Mouse (Mus musculus): ENCODE measurements around the gene Serinc2.

Serinc2 gene

DNA sequence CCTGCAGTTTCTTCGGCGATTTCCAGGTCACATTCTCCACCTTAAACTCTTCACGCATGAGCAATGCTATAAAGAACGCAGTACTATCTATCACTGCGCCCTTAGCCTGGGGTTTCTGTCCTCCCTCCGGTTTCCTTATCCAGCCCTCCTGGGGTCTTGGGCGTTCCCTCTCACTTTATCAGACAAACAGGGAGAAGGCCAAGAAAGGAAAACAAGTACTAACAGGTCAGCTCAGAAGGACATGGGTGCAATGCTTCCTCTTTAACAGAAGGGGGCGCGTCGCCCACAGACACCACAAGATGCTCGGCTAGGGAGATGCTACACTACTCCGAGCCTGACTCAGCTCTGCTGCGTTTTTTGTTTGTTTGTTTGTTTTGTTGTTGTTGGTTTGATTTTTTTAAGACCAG is 18.1 kb upstream of the Serinc2 start:
- DNase-seq (ENCODE audit: low spot score in 2 of 2): no peak

DNA sequence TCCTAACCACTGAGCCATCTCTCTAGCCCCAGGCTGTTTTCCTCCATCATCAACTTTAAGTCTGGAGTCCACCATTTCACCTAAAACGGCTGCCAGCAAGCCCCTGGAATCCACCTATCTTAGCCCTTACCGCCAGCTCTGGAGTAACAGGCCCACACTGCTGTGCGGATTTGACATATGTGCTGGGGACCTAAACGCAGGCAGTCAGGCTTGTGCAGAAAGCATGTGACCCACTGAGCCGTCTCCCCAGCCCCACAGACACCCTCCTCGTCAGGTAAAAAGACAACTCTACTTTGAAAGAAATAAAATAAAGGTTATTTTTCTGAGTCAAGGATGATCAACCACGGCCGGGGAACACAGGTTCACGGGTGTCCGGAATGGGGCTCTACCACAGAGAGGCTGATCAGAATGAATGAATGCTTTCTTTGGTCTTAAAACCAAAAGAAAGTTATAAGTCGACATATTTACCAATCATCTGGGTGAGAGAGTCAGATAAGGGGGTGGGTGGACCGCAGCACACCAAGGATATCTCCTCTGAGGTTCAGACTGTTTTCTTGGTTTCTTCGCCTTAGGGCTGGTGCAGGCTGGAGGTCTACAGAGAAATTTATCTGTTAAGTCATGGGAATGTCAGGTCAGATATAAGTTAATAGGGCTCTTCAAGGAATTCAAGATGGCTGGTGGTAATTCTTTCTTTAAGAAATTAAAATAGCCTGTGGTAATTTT is 17.4 kb upstream of the Serinc2 start:
- no peak for DNase-seq (ENCODE audit: low spot score in 2 of 2)

DNA sequence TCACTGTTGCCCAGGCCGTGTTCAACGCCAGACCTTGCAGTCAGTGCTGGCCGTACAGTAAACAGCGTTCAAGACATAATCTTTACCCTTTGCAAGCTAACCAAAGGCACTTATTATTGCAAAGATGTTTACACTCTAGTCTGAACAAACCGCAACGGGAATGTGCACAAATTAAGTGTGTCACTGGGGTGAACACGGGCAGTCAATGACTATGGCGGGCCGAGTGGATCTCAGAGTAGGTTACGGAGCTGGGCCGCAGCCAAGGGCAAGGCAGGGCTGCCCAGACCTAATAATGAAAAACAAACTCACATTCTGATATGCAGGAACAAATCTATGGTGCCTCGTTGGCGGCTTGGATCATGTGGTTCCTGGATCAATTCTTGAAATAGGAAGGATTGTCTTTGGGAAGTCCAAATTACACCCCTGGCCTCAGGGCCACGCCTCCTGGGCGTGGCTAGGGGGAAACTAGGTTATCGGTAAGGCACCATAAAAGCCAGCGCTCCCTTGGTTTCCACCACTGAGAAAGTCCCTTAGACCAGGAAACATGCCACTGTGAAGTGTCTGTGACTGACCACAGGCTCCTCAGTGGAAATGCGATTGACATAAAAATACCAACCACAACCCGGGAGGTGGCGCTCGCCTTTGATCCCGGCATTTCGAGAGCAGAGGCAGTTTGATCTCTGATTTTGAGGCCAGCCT is 16.2 kb upstream of the Serinc2 start:
- DNase-seq (ENCODE audit: low spot score in 2 of 2): no peak

DNA sequence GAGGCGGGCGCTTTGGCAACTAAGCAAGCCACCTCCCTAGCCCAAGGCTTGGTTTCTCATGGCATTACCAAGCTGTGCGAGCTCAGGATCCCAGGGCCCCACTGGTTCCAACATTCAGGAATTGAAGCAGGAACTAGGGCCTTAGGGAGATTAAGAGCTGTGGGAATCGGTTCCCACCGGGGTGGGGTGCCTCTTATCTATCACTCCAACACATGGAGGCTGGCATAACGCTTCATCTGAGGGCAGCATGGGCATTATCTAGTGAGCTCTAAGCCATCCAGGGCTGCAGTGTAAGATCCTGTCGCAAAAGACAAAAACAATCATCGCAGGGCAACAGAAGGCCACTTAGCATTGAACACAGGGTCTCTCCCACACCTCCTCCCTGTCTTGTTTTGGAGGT is 15.5 kb upstream of the Serinc2 start:
- DNase-seq (ENCODE audit: low spot score in 2 of 2): no peak

DNA sequence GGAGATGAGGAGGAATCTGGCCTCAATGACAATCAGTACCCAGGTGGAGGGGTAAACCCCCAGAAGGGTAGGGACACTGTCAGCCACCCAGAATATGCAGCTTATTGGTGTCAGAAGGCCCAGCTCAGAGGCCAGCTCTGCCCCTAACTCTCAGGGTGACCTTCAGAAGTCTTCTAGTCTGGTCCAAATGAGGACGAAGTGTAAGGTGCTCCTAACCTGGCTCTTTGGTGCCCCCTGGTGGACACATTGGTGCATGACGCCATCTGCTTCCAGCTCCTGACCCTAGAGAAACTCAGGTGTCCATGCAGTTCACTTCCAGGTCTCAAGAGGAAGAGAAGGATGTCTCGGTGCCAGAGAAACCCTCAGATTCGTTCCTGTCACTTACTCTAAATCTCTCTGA is 13.3 kb upstream of the Serinc2 start:
- DNase-seq (ENCODE audit: low spot score in 2 of 2): peak; percentile 61 to 69

DNA sequence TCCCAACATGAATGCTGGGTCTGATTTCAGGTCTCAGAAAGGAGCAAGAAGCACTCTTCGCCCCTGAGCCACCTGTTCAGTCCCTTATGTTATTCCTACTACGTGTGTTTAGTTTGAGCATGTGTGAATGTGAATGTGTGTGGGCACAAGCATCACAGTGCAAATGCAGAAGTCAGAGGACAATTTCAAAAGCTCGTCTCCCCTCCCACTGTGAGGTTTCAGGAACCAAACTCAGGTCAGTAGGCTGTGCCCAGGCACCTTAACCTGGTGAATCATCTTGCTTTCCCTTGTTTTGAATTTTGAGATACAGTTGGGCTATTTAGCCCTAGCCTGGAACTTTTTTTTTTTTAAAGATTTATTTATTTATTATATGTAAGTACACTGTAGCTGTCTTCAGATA is 10.8 kb upstream of the Serinc2 start:
- no peak for DNase-seq (ENCODE audit: low spot score in 2 of 2)

DNA sequence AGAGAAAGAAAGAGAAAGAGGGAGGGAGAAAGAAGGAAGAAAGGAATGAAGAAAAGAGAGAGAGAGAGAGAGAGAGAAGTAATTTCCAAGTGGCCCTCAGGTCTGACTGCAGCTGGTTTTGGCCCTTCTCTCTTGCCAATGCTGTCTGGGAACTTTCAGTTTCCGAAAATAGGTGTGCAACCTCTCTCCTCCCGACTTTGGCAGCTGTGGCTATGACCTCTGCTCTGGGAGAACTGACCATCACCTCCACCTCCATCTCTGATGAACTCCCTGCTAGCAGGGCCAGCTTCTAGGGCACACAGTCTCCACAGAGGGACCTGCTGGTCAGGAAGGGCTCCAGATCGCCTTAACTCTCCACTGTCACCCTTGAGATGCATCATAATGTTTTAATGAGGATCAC is 7.5 kb upstream of the Serinc2 start:
- DNase-seq (ENCODE audit: low spot score in 2 of 2): no peak

DNA sequence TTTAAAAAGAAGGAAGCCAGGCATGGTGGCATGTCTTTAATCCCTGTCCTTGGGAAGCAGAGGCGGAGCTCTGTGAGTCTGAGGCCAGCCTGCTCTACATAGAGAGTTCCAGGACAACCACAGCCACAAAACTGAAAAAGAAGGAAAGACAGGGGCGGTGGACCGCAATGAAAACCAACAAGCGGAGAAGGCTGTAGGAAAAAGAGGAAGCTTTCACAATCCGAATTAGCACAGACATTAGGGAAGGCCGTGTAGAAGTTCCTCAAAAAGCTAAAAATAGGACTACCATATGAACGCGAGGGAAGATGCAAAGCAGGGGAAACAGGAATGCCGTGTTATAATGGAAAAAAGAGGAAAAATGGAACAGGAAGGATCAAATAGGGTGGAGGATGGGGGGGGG is 4.8 kb upstream of the Serinc2 start:
- no peak for DNase-seq (ENCODE audit: low spot score in 2 of 2)

DNA sequence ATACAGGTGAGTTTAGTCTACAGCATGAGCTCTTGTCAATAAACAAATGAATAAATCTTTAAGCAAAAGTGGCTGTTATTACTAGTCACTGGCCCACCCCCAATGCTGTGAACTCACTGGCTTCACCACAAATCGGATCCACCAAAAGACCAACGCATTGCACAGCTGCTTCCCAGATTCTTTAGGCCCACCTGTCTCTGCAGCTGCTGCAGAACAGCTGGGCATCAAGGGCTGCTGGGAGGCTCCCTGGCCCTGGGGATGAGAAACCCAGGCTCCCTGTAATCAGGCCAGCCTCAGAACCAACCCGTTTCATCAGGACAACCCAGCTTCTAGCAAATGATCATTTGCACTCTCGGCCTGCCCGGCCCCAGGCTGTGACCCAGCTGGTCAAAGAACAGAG is 3.9 kb upstream of the Serinc2 start:
- DNase-seq (ENCODE audit: low spot score in 2 of 2): no peak

DNA sequence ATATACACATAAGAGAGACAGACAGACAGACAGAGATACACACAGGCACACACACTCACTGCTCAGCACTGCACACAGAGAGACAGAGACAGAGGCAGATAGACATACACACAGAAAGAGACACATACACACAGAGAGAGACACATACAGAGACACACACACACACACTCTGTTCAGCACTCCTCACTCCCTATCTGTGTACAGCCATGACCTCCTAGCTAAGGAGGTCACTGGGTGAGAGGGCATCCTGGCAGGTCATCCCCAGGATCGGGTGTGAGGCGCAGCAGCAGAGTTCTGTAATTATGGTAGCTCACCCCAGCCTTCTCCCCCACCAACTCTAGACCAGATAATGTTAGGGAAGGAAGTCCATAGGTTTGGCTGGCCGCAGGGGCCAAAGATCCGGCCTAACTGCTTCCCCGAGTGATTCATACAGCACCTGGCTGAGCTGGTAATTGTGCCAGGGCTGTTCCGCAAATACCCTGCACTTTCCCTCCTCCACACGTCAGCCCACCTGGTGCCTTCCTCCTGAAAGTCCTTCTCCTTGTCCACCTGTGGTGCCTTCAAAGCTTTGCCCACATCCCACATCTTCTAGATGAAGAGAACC is 2.3 kb downstream of the Serinc2 start:
- no peak for DNase-seq (ENCODE audit: low spot score in 2 of 2)

DNA sequence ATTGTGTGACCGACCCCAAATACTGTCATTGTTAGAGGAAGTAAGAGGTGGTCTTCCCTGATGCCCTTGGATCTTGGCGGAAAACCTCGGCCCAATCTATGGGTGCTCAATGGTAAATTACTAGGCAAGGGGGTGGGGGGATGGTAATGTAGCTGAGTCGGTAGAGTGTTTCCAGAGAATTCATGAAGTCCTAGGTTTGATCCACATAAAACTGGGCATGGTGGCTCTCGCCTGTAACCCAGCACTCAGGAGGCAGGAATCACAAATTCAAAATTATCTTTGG is 3.2 kb downstream of the Serinc2 start:
- DNase-seq (ENCODE audit: low spot score in 2 of 2): no peak

DNA sequence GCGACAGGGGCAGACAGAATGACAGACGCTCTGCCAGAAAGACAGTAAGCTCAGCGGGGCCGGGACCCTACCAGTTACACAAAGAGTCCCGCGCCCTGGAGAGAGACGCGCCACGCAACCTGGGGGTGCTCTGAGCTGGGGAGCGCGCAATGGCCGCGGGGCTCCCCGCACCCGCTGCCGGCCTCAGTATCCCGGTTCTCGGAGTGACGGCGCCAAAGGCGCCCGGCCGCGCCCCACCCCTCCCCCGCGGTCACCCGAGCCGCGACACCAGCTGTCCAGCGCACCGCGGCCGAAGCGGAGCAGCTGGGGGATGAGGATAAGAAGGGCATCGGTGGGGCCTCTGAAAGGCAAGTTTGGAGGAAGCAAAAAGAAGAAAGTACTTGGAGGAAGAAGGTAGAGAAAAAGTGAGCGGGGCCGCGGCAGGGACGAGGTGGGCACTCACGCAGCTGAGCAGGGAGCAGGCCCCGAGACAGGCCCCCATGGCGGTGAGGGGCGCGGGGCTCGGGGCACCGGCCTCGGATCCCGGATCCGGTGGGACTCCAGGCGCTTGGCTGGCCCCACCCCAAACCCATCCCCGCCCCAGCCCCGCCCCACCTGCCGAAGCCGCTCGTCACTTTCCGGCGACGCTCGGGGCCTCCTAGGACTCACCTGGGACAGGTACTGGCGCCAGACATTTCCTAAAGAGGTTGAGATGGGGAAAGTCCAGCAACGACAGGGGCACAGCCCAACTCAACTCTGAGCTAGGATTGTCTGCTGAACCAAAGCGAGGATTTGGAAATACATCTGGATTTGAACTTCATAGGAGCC is 3.8 kb downstream of the Serinc2 start:
- no peak for DNase-seq (ENCODE audit: low spot score in 2 of 2)

DNA sequence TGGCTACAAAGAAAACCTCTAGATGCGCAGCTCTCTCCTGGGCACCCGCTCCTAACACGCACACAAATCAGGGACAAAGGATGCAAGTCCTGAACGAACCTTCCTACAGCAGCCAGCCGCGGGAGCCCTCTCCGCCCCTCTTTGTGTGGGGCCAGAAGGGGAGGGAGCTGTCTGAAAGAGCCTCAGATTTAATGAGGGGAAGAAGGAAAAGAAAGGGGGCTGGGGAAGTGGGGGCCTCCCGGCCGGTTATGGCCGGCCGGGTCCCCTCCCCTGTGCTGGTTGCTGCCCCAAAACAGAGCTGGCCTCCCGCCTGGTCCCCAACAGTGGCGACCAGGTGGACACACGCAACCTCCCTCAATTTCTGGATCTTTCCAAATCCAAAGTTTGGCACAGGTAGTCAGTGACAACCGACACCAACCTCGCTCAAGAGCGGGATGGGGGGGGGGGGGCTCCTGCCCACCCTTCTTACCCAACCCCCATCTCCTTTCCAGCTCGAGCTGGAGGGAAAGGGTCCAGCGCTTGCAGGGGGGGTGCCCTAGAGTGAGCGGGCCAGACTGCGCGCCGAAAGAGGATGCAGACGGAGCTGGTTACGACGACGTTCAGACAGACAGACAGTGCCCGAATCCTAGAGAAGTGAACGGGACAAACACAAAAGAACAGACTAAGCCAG is 4.5 kb downstream of the Serinc2 start:
- no peak for DNase-seq (ENCODE audit: low spot score in 2 of 2)

DNA sequence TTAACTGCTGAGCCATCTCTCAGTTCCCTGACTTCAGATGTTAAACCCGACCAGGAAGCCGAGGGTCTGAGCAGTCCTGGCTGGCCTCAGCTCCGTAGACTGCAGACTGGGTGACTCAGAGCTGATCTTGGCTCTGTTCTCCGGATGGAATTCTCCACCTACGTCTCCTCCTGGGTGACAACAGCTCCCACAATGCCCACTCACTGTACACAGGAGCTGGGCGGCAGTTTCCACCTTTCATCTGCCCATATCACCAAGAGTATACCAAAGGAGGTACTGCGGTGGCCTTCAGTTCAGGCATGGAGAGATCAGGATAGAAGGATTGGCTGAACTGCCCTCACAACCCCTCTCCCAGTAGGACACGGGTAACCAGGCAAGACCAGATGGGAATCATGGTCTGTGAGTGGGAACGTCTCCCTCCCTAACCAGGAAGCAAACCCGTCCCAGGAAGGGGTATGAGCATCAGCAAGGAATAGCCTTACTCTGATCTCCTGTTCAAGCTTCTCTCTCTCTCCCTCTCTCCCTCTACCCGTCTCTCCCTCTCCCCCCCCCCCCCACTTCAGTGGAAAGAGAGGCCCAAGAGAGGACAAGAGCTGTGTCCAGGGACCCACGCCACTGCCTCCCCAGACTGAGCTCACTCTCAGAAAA is 5.2 kb downstream of the Serinc2 start:
- peak; percentile 15 to 37 for DNase-seq (ENCODE audit: low spot score in 2 of 2)

DNA sequence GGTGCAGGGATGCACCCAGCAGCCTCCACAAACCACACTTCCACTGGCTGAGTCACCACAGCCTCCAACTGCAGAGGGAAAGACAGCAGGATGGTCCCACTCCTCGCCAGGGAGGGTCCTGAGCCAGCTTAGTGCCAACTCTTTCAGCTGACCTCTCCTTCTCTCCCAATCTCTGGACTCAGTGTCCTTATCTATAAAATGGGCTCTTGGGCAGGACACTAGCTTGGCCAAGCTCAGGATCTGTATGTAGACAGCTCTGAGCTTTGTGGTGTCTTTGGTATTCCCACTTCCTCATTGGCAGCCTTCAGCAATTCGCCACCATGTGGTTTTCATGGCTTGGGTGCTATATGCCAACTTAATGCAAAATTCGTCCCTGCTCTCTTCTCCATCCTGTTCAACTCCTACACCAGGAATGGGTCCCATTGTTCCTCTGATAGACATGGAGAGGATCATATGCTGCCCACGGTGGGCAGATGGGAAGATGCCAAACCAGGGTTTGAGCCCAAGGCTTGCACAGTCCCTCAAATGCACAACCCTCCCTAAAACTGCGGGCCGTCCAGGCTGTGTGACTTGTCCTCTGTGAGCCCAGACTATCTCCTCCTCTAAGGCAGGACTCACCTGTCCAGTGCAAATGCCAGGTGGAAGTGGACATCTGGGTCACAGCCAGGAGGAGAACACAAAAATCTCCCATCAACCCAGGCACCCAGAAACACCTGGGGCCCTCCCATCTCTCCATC is 8.2 kb downstream of the Serinc2 start:
- no peak for DNase-seq (ENCODE audit: low spot score in 2 of 2)

DNA sequence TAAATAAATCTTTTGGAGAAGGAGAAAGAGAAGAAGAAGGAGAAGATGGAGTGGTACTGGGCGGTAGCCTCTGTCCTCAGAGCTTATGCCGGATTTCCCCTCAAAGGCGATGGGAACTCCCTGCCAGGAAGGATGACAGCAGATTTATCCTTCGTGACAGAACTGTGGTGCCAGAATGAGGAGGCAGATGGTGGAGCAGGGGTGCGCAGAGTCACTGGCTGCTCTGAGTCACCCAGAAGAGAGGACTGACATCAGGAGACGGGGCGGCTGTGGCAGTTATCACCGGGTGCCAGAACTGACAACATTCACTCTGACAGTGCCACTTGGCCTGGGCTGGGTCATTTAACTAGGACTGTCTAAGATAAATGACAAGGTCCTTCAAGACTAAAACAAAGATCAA is 8.9 kb downstream of the Serinc2 start:
- DNase-seq (ENCODE audit: low spot score in 2 of 2): peak; percentile 33 to 57

DNA sequence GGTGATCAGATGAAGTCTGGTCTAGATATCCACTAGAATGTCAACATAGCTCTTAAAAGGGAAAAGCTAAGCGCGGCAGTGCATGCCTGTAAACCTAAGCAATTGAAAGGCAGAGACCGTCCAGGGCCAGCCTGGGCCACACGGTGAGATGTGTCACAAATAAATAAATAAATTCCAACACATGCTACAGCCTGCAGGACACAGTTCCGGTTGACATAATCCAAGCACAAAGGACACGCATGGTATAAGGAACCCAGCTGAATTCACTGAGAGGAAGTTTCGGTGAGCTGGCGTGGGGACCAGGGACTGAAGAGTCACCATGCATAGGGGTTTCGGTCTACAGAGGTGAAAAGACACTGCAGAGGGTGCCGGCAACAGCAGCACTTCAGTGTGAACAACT is 10.3 kb downstream of the Serinc2 start:
- DNase-seq (ENCODE audit: low spot score in 2 of 2): no peak

DNA sequence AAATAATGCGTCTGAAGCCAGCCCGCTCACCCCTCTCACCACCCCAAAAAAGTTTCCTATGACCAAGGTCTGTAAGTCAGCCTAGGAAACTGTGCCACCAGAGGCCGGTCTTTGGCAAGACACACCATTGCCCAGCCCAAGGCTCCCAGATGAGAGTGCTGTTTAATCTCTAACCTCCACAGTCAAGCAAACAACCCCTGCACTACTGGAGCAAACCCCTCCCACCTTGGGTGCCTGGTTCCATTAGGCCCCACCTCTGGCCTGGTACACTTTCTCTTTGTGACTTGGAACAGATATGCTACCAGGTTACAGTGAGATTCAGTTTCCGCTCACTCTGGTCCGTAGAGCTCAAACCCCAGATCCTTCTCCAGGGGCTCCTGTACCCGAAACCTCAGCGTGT is 11.9 kb downstream of the Serinc2 start:
- no peak for DNase-seq (ENCODE audit: low spot score in 2 of 2)

DNA sequence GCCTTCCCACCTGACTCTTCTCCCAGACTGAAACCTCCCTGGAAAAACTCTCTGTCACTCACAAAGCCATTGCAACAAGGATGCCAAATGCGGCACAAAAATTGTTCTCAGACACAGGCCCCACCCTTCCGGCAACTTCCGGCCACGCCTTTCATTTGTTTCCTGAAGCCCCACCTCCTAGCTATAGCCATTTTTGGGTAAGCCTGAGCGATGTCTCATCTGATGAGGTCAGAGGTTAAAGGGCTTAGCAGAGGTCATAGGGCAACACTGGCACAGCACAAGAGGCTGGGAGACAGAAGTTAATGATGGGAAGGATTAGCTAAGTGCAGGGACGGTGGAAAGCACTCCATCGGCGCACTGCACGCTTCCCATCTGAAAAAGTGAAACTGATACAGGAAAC is 12.4 kb downstream of the Serinc2 start:
- DNase-seq (ENCODE audit: low spot score in 2 of 2): no peak

DNA sequence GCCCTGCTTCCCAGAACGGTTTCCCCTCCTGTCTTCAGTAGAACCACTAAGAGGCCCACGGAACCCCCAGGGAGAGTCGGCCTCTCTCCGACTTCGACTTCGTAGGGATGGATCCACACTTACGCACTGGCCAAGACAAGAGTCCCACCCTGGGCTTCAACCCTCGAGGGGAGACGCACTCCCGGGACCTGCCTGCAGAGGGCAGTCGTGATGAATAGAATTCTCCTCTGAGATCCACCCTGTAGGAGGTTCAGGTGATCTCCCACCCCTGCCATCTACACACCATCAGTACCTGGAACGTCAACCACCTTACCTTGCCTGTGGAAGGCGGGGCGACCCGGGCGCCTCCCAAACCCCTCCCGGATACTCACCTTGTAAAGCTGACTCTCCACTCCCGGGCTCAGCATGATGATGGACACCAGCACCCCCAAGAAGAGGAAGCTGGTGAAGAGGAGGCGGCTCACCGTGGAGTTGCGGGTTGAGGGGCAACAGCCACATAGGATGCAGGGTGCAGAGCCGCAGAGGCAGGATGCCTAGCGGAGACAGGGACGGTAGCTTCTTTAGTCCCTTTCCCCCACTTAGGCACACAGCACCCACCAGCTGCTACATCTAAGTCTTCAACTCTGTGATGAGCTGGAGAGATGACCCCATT is 14.2 kb downstream of the Serinc2 start:
- peak; percentile 52 to 60 for DNase-seq (ENCODE audit: low spot score in 2 of 2)
